Mouse (Mus musculus): ENCODE data around the gene Smc1a. TPM values are rescaled to one million over a fixed set of nuclear protein-coding genes. Genes with fewer than 3 reads are reported as not detected.

The Smc1a gene
- polyA plus RNA-seq (2012; rRNA removed) (28.0 and 41.9 TPM in 2 replicates), polyA plus RNA-seq (2014; fragmentation: Nextera tagmentation; extraction: Ambion mirVana) (51.8 and 58.1 TPM in 2 replicates)

- Histone ChIP-seq H3K9me3 (ENCODE audit: control insufficient read depth, low read length) (no peaks in the 10 kb centered on the region), H3K4me2 (ENCODE audit: low read depth) (peak within 1 kb of the TSS; percentile 78), H3K4me1 (replicated peaks; ENCODE audit: control insufficient read depth in 2 of 2, insufficient read depth in 2 of 2, low read length in 1 of 2) (peaks cover 10 to 20% of the 10 kb centered on the region in 2 experiments; a peak in 3 of 4 replicates), H3K9ac (replicated peaks) (peak within 1 kb of the TSS; percentile 85), H3K27me3 (ENCODE audit: control insufficient read depth, insufficient read depth, low read length) (no peaks in the 10 kb centered on the region), H3K36me3 (replicated peaks; ENCODE audit: control insufficient read depth, insufficient read depth, low read depth) (no peaks in the 10 kb centered on the region), H3K4me3 (ENCODE audit: insufficient read depth in 1 of 2, low read depth in 2 of 2, low read length in 2 of 2) (peak within 1 kb of the TSS; percentile 76 to 99), H3K27ac (peak within 1 kb of the TSS; percentile 77)
- DNase-seq (ENCODE audit: low read depth in 3 of 3, low spot score in 3 of 3) (peak; percentile 87 to 89 (median 87)), ATAC-seq (ENCODE audit: insufficient read depth) (peak; percentile 96)
- TF ChIP-seq EP300 (IDR thresholded peaks at IDR 0.05; ENCODE audit: low read depth), result 0 out of 2 replicates have a peak, but pooled peaks have one; percentile 6
- no peak for TF ChIP-seq CTCF (IDR thresholded peaks at IDR 0.05; ENCODE audit: low read depth)
- WGBS (ENCODE audit: insufficient replicate concordance), result 14% methylated on average over 63 of the region's 64 CpGs
Measured at GRCm38 (mm10) chrX:152016151-152017145, at the start of gene Smc1a, which contains the start of gene Ribc1. TSS of gene Smc1a (plus strand) at chrX:152016428. TSS of gene Ribc1 (minus strand) at chrX:152016295.

GRCm38 (mm10) chrX:151999006-151999710 is 17.1 kb upstream of the Smc1a start:
- TF ChIP-seq CTCF (IDR thresholded peaks at IDR 0.05; ENCODE audit: low read depth) (no peak), EP300 (IDR thresholded peaks at IDR 0.05; ENCODE audit: low read depth) (no peak)

GRCm38 (mm10) chrX:152001182-152001684 is 15.0 kb upstream of the Smc1a start:
- Histone ChIP-seq H3K9ac (replicated peaks) (peak overlapping the region; percentile 58), H3K4me3 (ENCODE audit: insufficient read depth in 1 of 2, low read depth in 2 of 2, low read length in 2 of 2) (peak overlapping the region; percentile 60 to 61), H3K27me3 (ENCODE audit: control insufficient read depth, insufficient read depth, low read length) (no peaks in the 10 kb centered on the region), H3K4me2 (ENCODE audit: low read depth) (peak overlapping the region; percentile 83), H3K4me1 (replicated peaks; ENCODE audit: control insufficient read depth in 2 of 2, insufficient read depth in 2 of 2, low read length in 1 of 2) (no peaks in the 10 kb centered on the region; a peak in 1 of 4 replicates), H3K9me3 (ENCODE audit: control insufficient read depth, low read length) (no peaks in the 10 kb centered on the region), H3K27ac (0 out of 2 replicates have a peak overlapping the region, but pooled peaks have one; percentile 10), H3K36me3 (replicated peaks; ENCODE audit: control insufficient read depth, insufficient read depth, low read depth) (no peaks in the 10 kb centered on the region)
- DNase-seq (ENCODE audit: low read depth in 3 of 3, low spot score in 3 of 3) (no peak), ATAC-seq (ENCODE audit: insufficient read depth) (peak; percentile 14; the same call in 1 of the 2 replicates)
- no peak for TF ChIP-seq EP300 (IDR thresholded peaks at IDR 0.05; ENCODE audit: low read depth)
- no peak for TF ChIP-seq CTCF (IDR thresholded peaks at IDR 0.05; ENCODE audit: low read depth)
- WGBS (ENCODE audit: insufficient replicate concordance), result 20% methylated on average over 9 of the region's 9 CpGs

More at GRCm38 (mm10) chrX:151999006-151999710, 17.1 kb upstream of the Smc1a start:
- Histone ChIP-seq H3K9ac (replicated peaks) (no peak overlapping the region), H3K36me3 (replicated peaks; ENCODE audit: control insufficient read depth, insufficient read depth, low read depth) (no peaks in the 10 kb centered on the region), H3K4me3 (ENCODE audit: insufficient read depth in 1 of 2, low read depth in 2 of 2, low read length in 2 of 2) (no peak overlapping the region), H3K27me3 (ENCODE audit: control insufficient read depth, insufficient read depth, low read length) (no peaks in the 10 kb centered on the region), H3K4me2 (ENCODE audit: low read depth) (no peak overlapping the region), H3K4me1 (replicated peaks; ENCODE audit: control insufficient read depth in 2 of 2, insufficient read depth in 2 of 2, low read length in 1 of 2) (no peaks in the 10 kb centered on the region; a peak in 1 of 4 replicates), H3K9me3 (ENCODE audit: control insufficient read depth, low read length) (no peaks in the 10 kb centered on the region), H3K27ac (no peak overlapping the region)
- ATAC-seq (ENCODE audit: insufficient read depth) (no peak), DNase-seq (ENCODE audit: low read depth in 3 of 3, low spot score in 3 of 3) (no peak)
- 44% methylated on average over 4 of the region's 4 CpGs for WGBS (ENCODE audit: insufficient replicate concordance)

GRCm38 (mm10) chrX:152001737-152002710 is 14.2 kb upstream of the Smc1a start, which contains the start of gene Hsd17b10:
TSS of gene Hsd17b10 (plus strand) at chrX:152001845.
- ATAC-seq (ENCODE audit: insufficient read depth), result peak; percentile 99
- Histone ChIP-seq H3K27me3 (ENCODE audit: control insufficient read depth, insufficient read depth, low read length) (no peaks in the 10 kb centered on the region), H3K9me3 (ENCODE audit: control insufficient read depth, low read length) (no peaks in the 10 kb centered on the region), H3K4me3 (ENCODE audit: insufficient read depth in 1 of 2, low read depth in 2 of 2, low read length in 2 of 2) (peak within 1 kb of the TSS; percentile 60 to 96), H3K4me2 (ENCODE audit: low read depth) (peak within 1 kb of the TSS; percentile 83), H3K4me1 (replicated peaks; ENCODE audit: control insufficient read depth in 2 of 2, insufficient read depth in 2 of 2, low read length in 1 of 2) (no peaks in the 10 kb centered on the region; a peak in 1 of 4 replicates), H3K36me3 (replicated peaks; ENCODE audit: control insufficient read depth, insufficient read depth, low read depth) (no peaks in the 10 kb centered on the region), H3K9ac (replicated peaks) (peak within 1 kb of the TSS; percentile 59), H3K27ac (0 out of 2 replicates have a peak within 1 kb of the TSS, but pooled peaks have one; percentile 10)
- DNase-seq (ENCODE audit: low read depth in 3 of 3, low spot score in 3 of 3), result peak; percentile 72 to 75 (median 73)
- 12% methylated on average over 39 of the region's 41 CpGs for WGBS (ENCODE audit: insufficient replicate concordance)
- TF ChIP-seq CTCF (IDR thresholded peaks at IDR 0.05; ENCODE audit: low read depth) (peak; percentile 54), EP300 (IDR thresholded peaks at IDR 0.05; ENCODE audit: low read depth) (no peak)
